Mouse (Mus musculus) G1E-ER4 (cell line): ENCODE results near the gene Dhrs7c. TPM values are rescaled to one million over a fixed set of nuclear protein-coding genes. Genes with fewer than 3 reads are reported as not detected.

ENCODE experiments used
- GATA1 ChIP-seq: IDR thresholded peaks from one replicate; pipeline ENCODE4 v1.8.0; 2012; ENCODE audit warnings: low read length, inconsistent platforms
- polyA plus RNA-seq: library from polyadenylated mRNA; stranded (reverse); fragments of >175 nt; gene quantifications from 2 replicates; pipeline ENCODE4 v1.2.3, GENCODE M21; 2012

Gene Dhrs7c
- polyA plus RNA-seq, result not detected in 2 replicates

DNA sequence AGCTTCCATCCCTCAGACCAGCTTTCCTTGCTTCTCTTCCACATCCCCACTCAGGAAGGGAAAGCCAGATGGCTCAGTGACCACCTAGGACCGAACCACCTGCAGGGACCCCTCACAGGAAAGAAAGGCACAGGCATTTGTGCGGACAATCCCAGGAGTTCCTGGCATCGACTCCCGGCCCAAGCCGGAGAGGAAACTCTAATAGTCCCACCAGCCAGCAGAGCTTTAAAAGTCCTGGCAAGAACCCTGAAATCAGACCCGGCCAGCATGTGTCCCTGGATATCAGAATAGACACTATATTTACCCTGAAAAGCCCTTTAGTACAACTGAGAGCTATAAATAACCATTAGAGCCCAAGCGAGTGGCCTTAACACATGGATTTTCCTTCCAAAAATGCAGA is at the start of gene Dhrs7c:
Gene Dhrs7c (plus strand): TSS at position 257 of the 400 bp plus-strand sequence.
- no peak for TF ChIP-seq GATA1

DNA sequence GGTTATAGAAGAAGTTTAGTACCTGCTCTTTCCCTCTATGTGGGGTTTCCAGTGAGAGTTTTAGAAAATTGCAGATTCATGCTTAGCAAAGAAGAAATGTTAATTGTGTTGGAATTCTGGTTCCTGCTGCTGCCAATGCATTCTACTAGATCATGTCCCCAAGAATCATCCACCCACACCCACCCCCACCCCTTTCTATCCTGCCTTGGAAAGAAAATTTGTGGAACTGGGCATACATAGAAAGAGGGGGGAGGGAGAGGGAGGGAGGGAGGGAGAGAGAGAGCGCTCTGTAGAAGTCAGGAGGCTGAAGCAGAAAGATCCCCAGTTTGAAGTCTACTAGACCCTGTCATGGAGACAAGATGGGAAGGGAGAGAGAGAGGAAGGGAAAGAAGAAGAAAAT is 41.7 kb upstream of the Dhrs7c start:
- TF ChIP-seq GATA1, result no peak

GRCm38 (mm10) chr11:67757373-67758167 is 40.4 kb upstream of the Dhrs7c start:
- no peak for TF ChIP-seq GATA1

DNA sequence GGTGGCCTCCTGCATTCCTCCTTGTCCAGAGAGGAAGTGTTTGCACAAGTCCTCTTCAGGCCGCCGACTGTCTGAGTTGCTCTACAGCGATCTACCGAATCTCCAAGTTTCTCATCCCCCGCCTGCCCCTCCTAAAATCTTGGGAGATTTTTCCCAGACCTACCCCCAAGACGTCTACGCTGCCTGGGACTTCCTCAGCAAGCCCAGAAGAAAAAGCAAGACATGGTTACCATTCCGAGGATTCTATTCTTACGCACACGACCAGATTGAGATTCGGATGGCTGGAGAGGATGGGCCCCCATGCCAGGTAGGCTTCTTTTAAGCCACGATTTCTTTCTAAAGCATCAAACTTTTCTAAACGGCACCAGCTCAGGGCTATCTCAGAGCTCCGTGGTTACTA is 26.9 kb upstream of the Dhrs7c start, which contains the start of gene Glp2r:
Gene Glp2r (minus strand): TSS at position 101 of the 400 bp plus-strand sequence.
- TF ChIP-seq GATA1, result no peak

DNA sequence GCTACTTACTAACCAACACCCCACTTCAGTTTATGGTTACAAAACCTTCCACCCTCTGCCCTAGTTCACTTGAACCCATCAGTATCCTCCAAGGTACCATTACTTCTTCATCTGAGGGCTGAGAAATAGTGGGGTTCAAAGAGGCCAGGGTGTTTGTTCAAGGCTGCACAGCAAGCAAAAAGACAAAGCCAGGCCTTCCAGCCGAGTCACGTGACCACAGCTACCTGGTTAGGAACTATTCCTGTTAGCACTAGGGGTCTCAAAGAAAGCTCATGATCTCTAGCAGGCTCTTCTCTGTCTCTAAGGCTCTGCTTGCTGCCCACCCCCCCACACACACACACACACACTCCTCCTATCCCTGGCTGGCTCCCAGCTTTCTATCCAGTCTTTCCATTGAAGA is 26.3 kb upstream of the Dhrs7c start:
- no peak for TF ChIP-seq GATA1

GRCm38 (mm10) chr11:67772577-67772976 is 25.4 kb upstream of the Dhrs7c start:
- no peak for TF ChIP-seq GATA1

DNA sequence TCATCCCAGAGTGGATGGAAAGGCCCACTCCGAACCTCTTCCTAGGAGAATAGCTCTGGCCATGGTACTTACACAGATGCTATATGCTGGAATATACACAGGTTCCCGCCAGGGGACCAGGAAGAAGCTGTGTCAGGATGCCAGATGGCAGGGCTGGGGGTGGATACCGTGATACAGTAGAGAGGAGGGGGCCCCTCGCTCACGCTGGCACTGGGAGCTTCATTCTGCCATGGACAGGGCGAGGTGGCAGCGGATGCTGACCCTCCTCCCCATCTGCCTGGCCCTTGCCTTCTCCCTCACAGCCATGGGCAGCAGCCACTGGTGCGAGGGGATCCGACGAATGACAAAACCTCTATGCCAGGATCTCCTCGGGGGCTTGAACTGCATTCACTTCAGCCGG is 23.6 kb upstream of the Dhrs7c start, which contains the start of gene Gsg1l2:
Gene Gsg1l2 (plus strand): TSS at position 230 of the 400 bp plus-strand sequence.
- TF ChIP-seq GATA1, result no peak

DNA sequence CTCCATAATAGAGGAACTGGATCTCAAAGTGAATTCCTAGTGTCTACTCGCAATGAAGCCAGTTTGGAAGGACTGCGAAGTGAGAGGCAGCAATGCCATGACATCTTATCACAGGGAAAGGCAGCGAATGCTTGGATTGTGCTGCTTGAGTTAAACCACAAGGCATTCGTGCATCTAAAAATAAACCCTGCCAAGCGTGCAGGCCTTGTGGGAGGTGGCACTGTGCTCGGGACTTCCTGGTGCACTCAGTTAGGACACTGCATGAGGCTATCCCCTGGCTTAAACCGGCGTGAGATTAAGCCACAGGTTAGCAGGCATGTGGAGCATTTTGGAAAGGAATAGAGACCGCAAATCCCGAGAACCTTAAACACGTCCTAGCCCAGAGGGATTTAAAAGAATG is 7.8 kb upstream of the Dhrs7c start:
- no peak for TF ChIP-seq GATA1

GRCm38 (mm10) chr11:67800130-67800723 is 2.2 kb downstream of the Dhrs7c start:
- TF ChIP-seq GATA1, result no peak

GRCm38 (mm10) chr11:67801169-67801568 is 3.2 kb downstream of the Dhrs7c start:
- TF ChIP-seq GATA1, result no peak

- TF ChIP-seq GATA1, result no peak
Observed at GRCm38 (mm10) chr11:67805538-67805937, 7.6 kb downstream of the Dhrs7c start.

- no peak for TF ChIP-seq GATA1
Observed at GRCm38 (mm10) chr11:67806832-67807597, 9.0 kb downstream of the Dhrs7c start.

DNA sequence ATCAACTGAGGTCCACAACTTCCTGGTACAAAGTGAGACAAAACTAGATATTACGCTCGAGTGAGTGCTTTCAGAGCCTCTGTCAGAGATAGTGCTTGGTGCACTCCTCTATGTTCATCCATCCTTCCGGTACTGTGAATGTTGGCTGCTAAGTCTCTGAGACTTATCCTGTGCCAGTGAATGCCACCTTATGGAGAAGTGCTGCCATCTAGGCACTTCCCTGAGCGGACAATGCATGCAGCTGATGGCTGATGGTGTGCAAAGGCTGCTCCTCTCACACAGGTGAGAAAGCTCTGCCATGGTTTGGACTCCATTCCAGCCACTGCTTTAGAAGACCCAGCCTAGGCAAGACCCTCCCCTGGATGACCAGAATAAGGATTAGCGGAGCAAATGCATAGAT is 10.1 kb downstream of the Dhrs7c start:
- no peak for TF ChIP-seq GATA1

DNA sequence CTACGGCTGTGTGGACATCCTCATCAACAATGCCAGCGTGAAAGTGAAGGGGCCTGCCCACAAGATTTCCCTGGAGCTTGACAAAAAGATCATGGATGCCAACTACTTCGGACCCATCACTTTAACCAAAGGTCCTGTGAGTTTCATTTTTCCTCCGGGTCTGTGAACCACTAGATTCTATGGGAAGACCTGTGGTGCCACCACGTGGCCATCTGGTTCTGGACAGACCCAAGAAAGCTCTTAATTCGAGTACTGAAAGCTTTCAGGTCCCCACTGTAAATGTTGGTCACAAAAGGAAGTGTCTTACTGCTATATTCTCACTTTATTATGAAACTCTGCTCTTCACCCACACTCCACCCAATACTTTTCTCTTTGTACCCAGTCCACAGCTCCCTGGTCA is 13.5 kb downstream of the Dhrs7c start:
- TF ChIP-seq GATA1, result no peak

DNA sequence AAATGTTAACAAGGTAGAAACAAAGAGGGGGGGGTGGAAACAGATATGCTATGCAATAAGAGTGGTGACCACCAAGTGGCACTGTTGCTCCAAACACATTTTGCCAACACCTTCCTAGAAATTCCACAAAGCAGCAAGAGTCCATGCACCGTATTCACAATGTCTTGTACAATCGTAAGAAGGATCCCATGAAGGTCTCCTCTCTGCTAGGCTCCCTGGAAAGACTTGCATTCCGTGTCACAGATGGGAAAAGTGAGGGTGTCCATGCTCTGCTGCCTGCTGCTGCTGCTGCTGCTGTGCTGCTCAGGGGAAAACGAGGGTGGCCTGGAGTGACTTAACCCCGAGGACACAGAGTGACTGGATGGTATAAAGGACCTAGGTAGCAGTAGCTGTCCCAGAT is 21.6 kb downstream of the Dhrs7c start:
- TF ChIP-seq GATA1, result no peak

DNA sequence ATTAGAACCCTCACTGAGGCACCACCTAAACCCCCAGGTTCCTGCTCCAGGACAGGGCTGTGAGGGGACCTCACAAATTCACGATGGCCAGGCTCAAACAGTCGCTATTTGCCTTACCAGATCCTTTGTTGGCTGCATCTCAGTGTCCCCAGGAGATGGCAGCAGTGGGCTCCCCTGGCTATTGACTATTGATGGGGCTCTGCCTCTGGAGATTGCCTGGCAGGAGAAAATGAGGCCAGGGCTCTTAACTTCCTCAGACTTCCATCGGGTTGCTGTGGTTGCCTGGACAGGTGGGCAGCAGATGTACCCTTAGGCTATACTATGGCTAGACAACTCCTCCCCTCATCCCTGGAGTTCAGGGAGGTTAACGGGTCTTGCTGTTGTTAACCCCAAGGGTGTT is 22.2 kb downstream of the Dhrs7c start:
- TF ChIP-seq GATA1, result no peak
